Mouse (Mus musculus): Measurements from ENCODE around the gene Tex48. TPM values are rescaled to one million over a fixed set of nuclear protein-coding genes. Genes with fewer than 3 reads are reported as not detected.

Gene Tex48
- total RNA-seq, 1 experiment, result not detected

- Histone ChIP-seq H3K9me3 (ENCODE audit: control insufficient read depth, insufficient read depth, low read depth, low read length) (no peaks in the 10 kb centered on the region), H3K4me1 (ENCODE audit: control insufficient read depth in 2 of 2, insufficient read depth in 2 of 2, low read length in 2 of 2, poor library complexity in 1 of 2) (no peaks in the 10 kb centered on the region), H3K36me3 (ENCODE audit: control insufficient read depth, insufficient read depth, low read length, poor library complexity, severe bottlenecking) (no peaks in the 10 kb centered on the region), H3K4me3 (ENCODE audit: insufficient read depth in 1 of 2, low read depth in 1 of 2, low read length in 2 of 2, poor library complexity in 1 of 2, severe bottlenecking in 1 of 2) (no peak overlapping the region), H3K9ac (ENCODE audit: insufficient read depth, low read depth, low read length, poor library complexity, severe bottlenecking) (no peak overlapping the region), H3K27ac (ENCODE audit: insufficient read depth, low read depth, low read length, poor library complexity, severe bottlenecking) (no peak overlapping the region)
- DNase-seq (ENCODE audit: low read depth, low spot score), result no peak
- TF ChIP-seq ZNF384 (IDR thresholded peaks at IDR 0.05; ENCODE audit: low read depth, low read length) (no peak), HCFC1 (IDR thresholded peaks at IDR 0.05; ENCODE audit: borderline replicate concordance, insufficient read depth, low read length) (no peak), ZC3H11A (IDR thresholded peaks at IDR 0.05; ENCODE audit: borderline replicate concordance, low read depth, low read length) (no peak), CHD2 (IDR thresholded peaks at IDR 0.05; ENCODE audit: low read depth, low read length) (no peak), MAFK (IDR thresholded peaks at IDR 0.05; ENCODE audit: insufficient read depth, low read depth, low read length) (no peak)
- in situ Hi-C loops (cut with MboI; ENCODE audit: low sequenced_read_pairs in 2 of 2, unreplicated experiment in 2 of 2), result no loop called here
Measured at GRCm38 (mm10) chr4:63596010-63596409, 26.2 kb downstream of the Tex48 start.

GRCm38 (mm10) chr4:63595259-63595658 lies 27.0 kb downstream of the Tex48 start:
- TF ChIP-seq ZNF384 (IDR thresholded peaks at IDR 0.05; ENCODE audit: low read depth, low read length) (no peak), ZC3H11A (IDR thresholded peaks at IDR 0.05; ENCODE audit: borderline replicate concordance, low read depth, low read length) (no peak), MAFK (IDR thresholded peaks at IDR 0.05; ENCODE audit: insufficient read depth, low read depth, low read length) (no peak), CHD2 (IDR thresholded peaks at IDR 0.05; ENCODE audit: low read depth, low read length) (no peak), HCFC1 (IDR thresholded peaks at IDR 0.05; ENCODE audit: borderline replicate concordance, insufficient read depth, low read length) (no peak)
- no peaks in the 10 kb centered on the region for H3K4me1 ChIP-seq (ENCODE audit: control insufficient read depth in 2 of 2, insufficient read depth in 2 of 2, low read length in 2 of 2, poor library complexity in 1 of 2)

GRCm38 (mm10) chr4:63594459-63595110 lies 27.6 kb downstream of the Tex48 start:
- no peak for TF ChIP-seq MAFK (IDR thresholded peaks at IDR 0.05; ENCODE audit: insufficient read depth, low read depth, low read length)
- TF ChIP-seq ZC3H11A (IDR thresholded peaks at IDR 0.05; ENCODE audit: borderline replicate concordance, low read depth, low read length), result no peak
- TF ChIP-seq HCFC1 (IDR thresholded peaks at IDR 0.05; ENCODE audit: borderline replicate concordance, insufficient read depth, low read length), result no peak
- TF ChIP-seq CHD2 (IDR thresholded peaks at IDR 0.05; ENCODE audit: low read depth, low read length), result no peak
- Histone ChIP-seq H3K4me3 (ENCODE audit: insufficient read depth in 1 of 2, low read depth in 1 of 2, low read length in 2 of 2, poor library complexity in 1 of 2, severe bottlenecking in 1 of 2) (no peak overlapping the region), H3K9ac (ENCODE audit: insufficient read depth, low read depth, low read length, poor library complexity, severe bottlenecking) (no peak overlapping the region), H3K9me3 (ENCODE audit: control insufficient read depth, insufficient read depth, low read depth, low read length) (no peaks in the 10 kb centered on the region), H3K4me1 (ENCODE audit: control insufficient read depth in 2 of 2, insufficient read depth in 2 of 2, low read length in 2 of 2, poor library complexity in 1 of 2) (no peaks in the 10 kb centered on the region), H3K27ac (ENCODE audit: insufficient read depth, low read depth, low read length, poor library complexity, severe bottlenecking) (no peak overlapping the region), H3K36me3 (ENCODE audit: control insufficient read depth, insufficient read depth, low read length, poor library complexity, severe bottlenecking) (no peaks in the 10 kb centered on the region)
- in situ Hi-C loops (cut with MboI; ENCODE audit: low sequenced_read_pairs in 2 of 2, unreplicated experiment in 2 of 2), result no loop called here
- DNase-seq (ENCODE audit: low read depth, low spot score), result no peak

More at GRCm38 (mm10) chr4:63595259-63595658, 27.0 kb downstream of the Tex48 start:
- no peak overlapping the region for H3K4me3 ChIP-seq (ENCODE audit: insufficient read depth in 1 of 2, low read depth in 1 of 2, low read length in 2 of 2, poor library complexity in 1 of 2, severe bottlenecking in 1 of 2)
- H3K36me3 ChIP-seq (ENCODE audit: control insufficient read depth, insufficient read depth, low read length, poor library complexity, severe bottlenecking), result no peaks in the 10 kb centered on the region
- H3K9ac ChIP-seq (ENCODE audit: insufficient read depth, low read depth, low read length, poor library complexity, severe bottlenecking), result no peak overlapping the region
- no peak for DNase-seq (ENCODE audit: low read depth, low spot score)
- in situ Hi-C loops (cut with MboI; ENCODE audit: low sequenced_read_pairs in 2 of 2, unreplicated experiment in 2 of 2), result no loop called here
- no peak overlapping the region for H3K27ac ChIP-seq (ENCODE audit: insufficient read depth, low read depth, low read length, poor library complexity, severe bottlenecking)
- no peaks in the 10 kb centered on the region for H3K9me3 ChIP-seq (ENCODE audit: control insufficient read depth, insufficient read depth, low read depth, low read length)

DNA sequence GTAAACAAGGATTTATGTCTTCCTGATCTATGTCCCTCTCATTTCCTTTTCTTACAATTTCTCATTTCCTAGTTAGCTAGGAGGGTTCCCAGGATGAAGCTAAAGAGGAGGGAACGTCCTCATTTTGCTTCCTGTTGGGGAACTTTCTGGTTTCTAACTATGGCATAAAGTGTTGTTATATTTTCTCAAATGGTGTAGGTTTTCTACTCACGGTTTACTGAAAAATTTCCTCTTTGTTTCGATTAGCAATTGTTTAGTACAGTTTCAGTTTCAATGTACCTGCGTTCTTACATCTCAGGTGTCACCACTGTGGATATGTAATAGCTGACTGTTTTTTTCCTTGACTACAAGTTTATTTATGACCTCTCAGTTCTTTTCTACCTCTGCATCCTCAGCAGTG lies 31.7 kb downstream of the Tex48 start:
- H3K4me1 ChIP-seq (ENCODE audit: control insufficient read depth in 2 of 2, insufficient read depth in 2 of 2, low read length in 2 of 2, poor library complexity in 1 of 2), result no peaks in the 10 kb centered on the region
- H3K4me3 ChIP-seq (ENCODE audit: insufficient read depth in 1 of 2, low read depth in 1 of 2, low read length in 2 of 2, poor library complexity in 1 of 2, severe bottlenecking in 1 of 2), result no peak overlapping the region
- H3K36me3 ChIP-seq (ENCODE audit: control insufficient read depth, insufficient read depth, low read length, poor library complexity, severe bottlenecking), result no peaks in the 10 kb centered on the region
- no peaks in the 10 kb centered on the region for H3K9me3 ChIP-seq (ENCODE audit: control insufficient read depth, insufficient read depth, low read depth, low read length)
- H3K9ac ChIP-seq (ENCODE audit: insufficient read depth, low read depth, low read length, poor library complexity, severe bottlenecking), result no peak overlapping the region
- in situ Hi-C loops (cut with MboI; ENCODE audit: low sequenced_read_pairs in 2 of 2, unreplicated experiment in 2 of 2), result no loop called here
- DNase-seq (ENCODE audit: low read depth, low spot score), result no peak
- H3K27ac ChIP-seq (ENCODE audit: insufficient read depth, low read depth, low read length, poor library complexity, severe bottlenecking), result no peak overlapping the region
- TF ChIP-seq ZNF384 (IDR thresholded peaks at IDR 0.05; ENCODE audit: low read depth, low read length) (no peak), ZC3H11A (IDR thresholded peaks at IDR 0.05; ENCODE audit: borderline replicate concordance, low read depth, low read length) (no peak), HCFC1 (IDR thresholded peaks at IDR 0.05; ENCODE audit: borderline replicate concordance, insufficient read depth, low read length) (no peak), CHD2 (IDR thresholded peaks at IDR 0.05; ENCODE audit: low read depth, low read length) (no peak), MAFK (IDR thresholded peaks at IDR 0.05; ENCODE audit: insufficient read depth, low read depth, low read length) (no peak)
